Mouse (Mus musculus): ENCODE measurements around the gene Dnase2b. TPM values are rescaled to one million over a fixed set of nuclear protein-coding genes. Genes with fewer than 3 reads are reported as not detected.
A peak's percentile ranks its signal among the peaks of the same experiment; 100 is the strongest.

The Dnase2b gene
- polyA plus RNA-seq, 1 experiment = not detected

DNA sequence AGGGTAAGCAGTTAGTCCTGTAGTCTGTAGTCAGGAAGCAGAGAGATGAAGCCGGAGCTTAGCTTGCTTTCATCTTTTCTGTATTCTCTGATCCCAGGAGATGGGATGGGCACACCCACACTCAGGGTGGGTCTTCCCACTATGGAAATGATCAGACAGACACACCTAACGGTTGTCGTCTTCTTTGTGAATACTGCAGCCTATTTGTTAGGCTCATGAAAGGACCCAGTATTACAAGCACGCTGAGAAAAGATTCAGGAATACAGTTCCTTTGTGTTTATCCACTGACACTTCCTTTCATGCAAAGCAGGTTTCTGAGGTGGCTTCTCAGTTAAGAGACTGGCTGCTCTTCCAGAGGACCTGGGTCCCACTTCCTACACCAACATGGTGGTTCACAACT is 4.1 kb downstream of the Dnase2b start:
- TF ChIP-seq CTCF (IDR thresholded peaks at IDR 0.05; ENCODE audit: borderline replicate concordance, extremely low read depth, insufficient read depth, insufficient read length) = no peak
- TF ChIP-seq POLR2A (IDR thresholded peaks at IDR 0.05; ENCODE audit: borderline replicate concordance, extremely low read depth, insufficient read depth, insufficient read length, poor library complexity, severe bottlenecking) = no peak
- no peak for DNase-seq (ENCODE audit: low read depth)

GRCm38 (mm10) chr3:146610322-146610721 is 5.1 kb downstream of the Dnase2b start:
- TF ChIP-seq POLR2A (IDR thresholded peaks at IDR 0.05; ENCODE audit: borderline replicate concordance, extremely low read depth, insufficient read depth, insufficient read length, poor library complexity, severe bottlenecking) (no peak), CTCF (IDR thresholded peaks at IDR 0.05; ENCODE audit: borderline replicate concordance, extremely low read depth, insufficient read depth, insufficient read length) (no peak)
- DNase-seq (ENCODE audit: low read depth) = no peak

- TF ChIP-seq CTCF (IDR thresholded peaks at IDR 0.05; ENCODE audit: borderline replicate concordance, extremely low read depth, insufficient read depth, insufficient read length) = no peak
- no peak for TF ChIP-seq POLR2A (IDR thresholded peaks at IDR 0.05; ENCODE audit: borderline replicate concordance, extremely low read depth, insufficient read depth, insufficient read length, poor library complexity, severe bottlenecking)
- DNase-seq (ENCODE audit: low read depth) = peak; percentile 81
Measured at GRCm38 (mm10) chr3:146607368-146607767, 8.0 kb downstream of the Dnase2b start.

DNA sequence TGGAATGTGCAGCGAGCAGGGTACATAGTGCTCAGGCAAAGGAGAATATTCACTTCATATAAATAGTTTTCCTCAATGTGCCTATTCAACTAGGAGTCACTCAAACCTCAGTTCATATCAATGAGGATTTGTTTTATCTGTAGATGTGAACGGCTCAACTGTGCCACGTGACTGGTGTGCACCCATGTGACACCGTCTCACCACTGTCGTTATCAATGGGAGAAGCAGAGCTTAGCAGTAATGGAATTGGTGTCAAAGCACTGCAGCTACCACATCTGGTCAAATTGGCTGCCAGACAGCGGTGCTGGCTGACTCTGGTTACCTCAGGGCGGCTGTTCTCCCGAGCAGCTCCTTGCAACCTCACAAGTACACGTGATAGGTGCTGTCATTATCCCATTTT is 10.7 kb downstream of the Dnase2b start:
- TF ChIP-seq POLR2A (IDR thresholded peaks at IDR 0.05; ENCODE audit: borderline replicate concordance, extremely low read depth, insufficient read depth, insufficient read length, poor library complexity, severe bottlenecking) (no peak), CTCF (IDR thresholded peaks at IDR 0.05; ENCODE audit: borderline replicate concordance, extremely low read depth, insufficient read depth, insufficient read length) (no peak)
- DNase-seq (ENCODE audit: low read depth) = no peak

DNA sequence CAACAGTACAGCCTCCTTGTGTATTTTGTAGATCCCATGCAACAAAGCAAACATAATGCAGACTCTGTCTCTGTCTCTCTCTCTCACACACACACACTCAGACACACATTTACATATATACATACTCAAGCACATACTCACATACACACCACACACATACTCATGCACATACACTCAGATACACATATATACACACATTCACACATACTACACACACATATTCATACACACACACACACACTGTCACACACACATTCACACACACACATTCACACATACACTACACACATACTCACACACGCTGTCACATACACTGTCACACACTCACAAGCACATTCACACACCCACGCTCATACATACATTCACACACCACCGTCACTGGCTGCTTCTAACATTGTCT is 12.9 kb downstream of the Dnase2b start:
- no peak for DNase-seq (ENCODE audit: low read depth)
- no peak for TF ChIP-seq POLR2A (IDR thresholded peaks at IDR 0.05; ENCODE audit: borderline replicate concordance, extremely low read depth, insufficient read depth, insufficient read length, poor library complexity, severe bottlenecking)
- no peak for TF ChIP-seq CTCF (IDR thresholded peaks at IDR 0.05; ENCODE audit: borderline replicate concordance, extremely low read depth, insufficient read depth, insufficient read length)

DNA sequence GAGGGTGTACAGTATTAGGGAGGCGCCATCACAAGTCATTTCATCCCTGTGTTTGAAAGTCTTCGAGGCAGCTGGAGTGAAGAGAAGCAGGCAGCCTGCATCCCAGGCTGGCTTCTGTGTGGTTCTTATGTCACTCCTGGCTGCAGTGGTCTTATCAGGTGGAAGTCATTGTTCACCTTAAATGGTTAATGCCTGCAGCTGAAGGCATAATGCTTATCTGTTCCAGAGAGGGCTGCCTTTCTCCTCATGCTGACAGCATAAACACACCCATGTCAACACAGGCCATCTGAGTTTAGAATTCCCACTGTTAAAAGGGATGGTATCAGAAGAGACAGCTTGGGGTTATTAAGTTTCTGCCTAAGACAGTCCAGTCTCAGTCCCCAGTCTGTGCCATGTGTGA is 14.2 kb downstream of the Dnase2b start:
- TF ChIP-seq POLR2A (IDR thresholded peaks at IDR 0.05; ENCODE audit: borderline replicate concordance, extremely low read depth, insufficient read depth, insufficient read length, poor library complexity, severe bottlenecking) (no peak), CTCF (IDR thresholded peaks at IDR 0.05; ENCODE audit: borderline replicate concordance, extremely low read depth, insufficient read depth, insufficient read length) (no peak)
- no peak for DNase-seq (ENCODE audit: low read depth)

GRCm38 (mm10) chr3:146599198-146599900 is 16.0 kb downstream of the Dnase2b start:
- DNase-seq (ENCODE audit: low read depth) = no peak

DNA sequence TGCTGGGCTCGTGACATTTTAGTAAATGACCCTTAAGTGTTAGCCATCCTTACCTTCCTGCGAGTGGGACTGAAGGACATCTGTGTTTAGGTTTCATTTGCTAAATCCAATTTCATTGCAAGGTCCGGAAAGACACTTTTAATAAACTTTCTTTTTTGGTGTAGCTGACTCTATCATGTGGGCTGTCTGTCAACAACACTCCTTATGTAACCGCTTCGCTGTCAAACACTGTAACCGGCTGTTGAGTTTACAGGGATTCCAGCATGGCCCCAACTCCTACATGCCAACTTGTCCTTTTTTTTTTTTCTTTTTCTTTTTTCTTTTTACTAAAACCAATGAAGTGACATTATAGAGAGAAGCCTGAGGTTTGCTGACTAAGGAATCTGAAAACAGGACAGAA is 17.0 kb downstream of the Dnase2b start:
- TF ChIP-seq CTCF (IDR thresholded peaks at IDR 0.05; ENCODE audit: borderline replicate concordance, extremely low read depth, insufficient read depth, insufficient read length) (no peak), POLR2A (IDR thresholded peaks at IDR 0.05; ENCODE audit: borderline replicate concordance, extremely low read depth, insufficient read depth, insufficient read length, poor library complexity, severe bottlenecking) (no peak)
- DNase-seq (ENCODE audit: low read depth) = no peak

More at GRCm38 (mm10) chr3:146599198-146599900, 16.0 kb downstream of the Dnase2b start:
- no peak for TF ChIP-seq CTCF (IDR thresholded peaks at IDR 0.05; ENCODE audit: borderline replicate concordance, extremely low read depth, insufficient read depth, insufficient read length)
- TF ChIP-seq POLR2A (IDR thresholded peaks at IDR 0.05; ENCODE audit: borderline replicate concordance, extremely low read depth, insufficient read depth, insufficient read length, poor library complexity, severe bottlenecking) = no peak

- no peak for DNase-seq (ENCODE audit: low read depth)
- TF ChIP-seq POLR2A (IDR thresholded peaks at IDR 0.05; ENCODE audit: borderline replicate concordance, extremely low read depth, insufficient read depth, insufficient read length, poor library complexity, severe bottlenecking) (no peak), CTCF (IDR thresholded peaks at IDR 0.05; ENCODE audit: borderline replicate concordance, extremely low read depth, insufficient read depth, insufficient read length) (no peak)
Measured at GRCm38 (mm10) chr3:146596864-146597263, 18.5 kb downstream of the Dnase2b start.

DNA sequence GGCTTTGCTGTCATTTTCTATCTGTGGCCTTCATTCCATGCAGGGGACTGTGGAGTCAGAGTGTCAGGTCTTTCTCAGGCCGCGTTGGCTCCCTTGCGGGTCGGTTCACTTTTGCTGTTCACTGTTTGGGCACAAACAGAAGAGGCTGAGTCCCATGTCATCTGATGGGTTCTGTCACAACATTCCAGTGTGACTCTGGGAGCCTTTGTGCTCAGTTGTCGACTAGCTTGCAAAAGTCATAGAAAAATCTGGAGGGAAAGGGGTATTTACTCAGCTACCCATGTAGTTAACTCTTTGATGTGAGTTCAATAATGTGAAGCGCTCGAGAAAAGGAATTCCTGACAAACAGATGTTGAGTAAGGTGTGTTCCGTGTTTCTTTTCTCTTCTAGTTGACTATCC is 19.0 kb downstream of the Dnase2b start:
- no peak for TF ChIP-seq CTCF (IDR thresholded peaks at IDR 0.05; ENCODE audit: borderline replicate concordance, extremely low read depth, insufficient read depth, insufficient read length)
- TF ChIP-seq POLR2A (IDR thresholded peaks at IDR 0.05; ENCODE audit: borderline replicate concordance, extremely low read depth, insufficient read depth, insufficient read length, poor library complexity, severe bottlenecking) = no peak

GRCm38 (mm10) chr3:146595440-146595839 is 20.0 kb downstream of the Dnase2b start:
- no peak for DNase-seq (ENCODE audit: low read depth)
- TF ChIP-seq CTCF (IDR thresholded peaks at IDR 0.05; ENCODE audit: borderline replicate concordance, extremely low read depth, insufficient read depth, insufficient read length) = no peak
- TF ChIP-seq POLR2A (IDR thresholded peaks at IDR 0.05; ENCODE audit: borderline replicate concordance, extremely low read depth, insufficient read depth, insufficient read length, poor library complexity, severe bottlenecking) = no peak

More for the DNA sequence above, 19.0 kb downstream of the Dnase2b start:
- DNase-seq (ENCODE audit: low read depth) = no peak

- TF ChIP-seq POLR2A (IDR thresholded peaks at IDR 0.05; ENCODE audit: borderline replicate concordance, extremely low read depth, insufficient read depth, insufficient read length, poor library complexity, severe bottlenecking) = no peak
- no peak for TF ChIP-seq CTCF (IDR thresholded peaks at IDR 0.05; ENCODE audit: borderline replicate concordance, extremely low read depth, insufficient read depth, insufficient read length)
- no peak for DNase-seq (ENCODE audit: low read depth)
Measured at GRCm38 (mm10) chr3:146591601-146592000, 23.8 kb downstream of the Dnase2b start.
